Mouse (Mus musculus) neural tube, embryonic 14.5 days (tissue): ENCODE data around the gene Kif7. TPM values are rescaled to one million over a fixed set of nuclear protein-coding genes. Genes with fewer than 3 reads are reported as not detected.

ENCODE experiments used
- ATAC-seq: fragments of 200-750 bp; cut with Nextera tagmentation; 2 replicates; pipeline ENCODE4 v1.8.0; 2017; ENCODE audit warnings: low read depth, mild to moderate bottlenecking, moderate TSS enrichment, moderate library complexity
- H3K27ac ChIP-seq: fragments of 300-500 bp; sonication (generic); 2 replicates; pipeline ENCODE4 v1.5.1; 2014; ENCODE audit warnings: low read depth, mild to moderate bottlenecking, control low read depth, low read length, moderate library complexity, mixed read lengths
- H3K27me3 ChIP-seq: fragments of 300-500 bp; sonication (generic); 2 replicates; pipeline ENCODE4 v1.6.1; 2014; ENCODE audit warnings: low read length; ENCODE audit not compliant: control insufficient read depth, insufficient read depth
- H3K36me3 ChIP-seq: fragments of 300-500 bp; sonication (generic); 2 replicates; pipeline ENCODE4 v1.6.1; 2014; ENCODE audit warnings: low read length, mixed read lengths; ENCODE audit not compliant: control insufficient read depth, insufficient read depth
- H3K4me1 ChIP-seq: fragments of 300-500 bp; sonication (generic); 2 replicates; pipeline ENCODE4 v1.6.1; 2014; ENCODE audit warnings: low read length; ENCODE audit not compliant: control insufficient read depth, insufficient read depth
- H3K4me2 ChIP-seq: fragments of 300-500 bp; sonication (generic); 2 replicates; pipeline ENCODE4 v1.6.1; 2014; ENCODE audit warnings: mild to moderate bottlenecking, low read depth, low read length, control low read depth
- H3K4me3 ChIP-seq: fragments of 300-500 bp; sonication (generic); 2 replicates; pipeline ENCODE4 v1.5.1; 2014; ENCODE audit warnings: low read depth, low read length, control low read depth, mixed read lengths
- H3K9ac ChIP-seq: fragments of 300-500 bp; sonication (generic); replicated peaks from 2 replicates; pipeline ENCODE4 v1.6.1; 2014; ENCODE audit warnings: low read depth, mild to moderate bottlenecking, control low read depth, low read length, mixed read lengths
- H3K9me3 ChIP-seq: fragments of 300-500 bp; sonication (generic); 2 replicates; pipeline ENCODE4 v1.6.1; 2016; ENCODE audit warnings: low read length; ENCODE audit not compliant: control insufficient read depth
- WGBS: fragments of 180-500 bp; shearing (Covaris S2); extraction: QIAGEN DNeasy Blood & Tissue Kit; methylation state at CpG from one replicate; pipeline ENCODE4 v1.1.7; 2014; 5-methylcytosine and 5-hydroxymethylcytosine counted together
- polyA plus RNA-seq: library from polyadenylated mRNA; unstranded; fragments of >200 nt; fragmentation: Nextera tagmentation; extraction: Ambion mirVana; gene quantifications from 2 replicates; pipeline ENCODE4 v1.2.1, GENCODE M21; 2014

Gene Kif7
- polyA plus RNA-seq, 1 experiment from 2014 or later: 1.3 TPM

GRCm38 (mm10) chr7:79696495-79696894, 19.0 kb downstream of the Kif7 start:
- no peaks in the 10 kb centered on the region for H3K36me3 ChIP-seq
- no peak for ATAC-seq
- WGBS: 89% methylated on average over 8 of the region's 8 CpGs
- no peaks in the 10 kb centered on the region for H3K4me1 ChIP-seq
- no peak overlapping the region for H3K4me2 ChIP-seq
- no peak overlapping the region for H3K9ac ChIP-seq
- H3K27ac ChIP-seq: no peak overlapping the region
- H3K27me3 ChIP-seq: no peaks in the 10 kb centered on the region
- H3K9me3 ChIP-seq: no peaks in the 10 kb centered on the region
- H3K4me3 ChIP-seq: no peak overlapping the region

- H3K27me3 ChIP-seq: no peaks in the 10 kb centered on the region
- H3K36me3 ChIP-seq: no peaks in the 10 kb centered on the region
- H3K4me2 ChIP-seq: no peak overlapping the region
- no peak overlapping the region for H3K9ac ChIP-seq
- no peak overlapping the region for H3K27ac ChIP-seq
- no peak for ATAC-seq
- WGBS: 96% methylated on average over 2 of the region's 2 CpGs
- no peaks in the 10 kb centered on the region for H3K4me1 ChIP-seq
- no peaks in the 10 kb centered on the region for H3K9me3 ChIP-seq
- no peak overlapping the region for H3K4me3 ChIP-seq
These were observed 35.3 kb downstream of the Kif7 start for GRCm38 (mm10) chr7:79680231-79680630.

GRCm38 (mm10) chr7:79679186-79679585, 36.3 kb downstream of the Kif7 start:
- H3K27me3 ChIP-seq: no peaks in the 10 kb centered on the region
- no peaks in the 10 kb centered on the region for H3K36me3 ChIP-seq
- H3K27ac ChIP-seq: no peak overlapping the region
- no peak overlapping the region for H3K4me2 ChIP-seq
- no peak for ATAC-seq
- no peaks in the 10 kb centered on the region for H3K4me1 ChIP-seq
- no peaks in the 10 kb centered on the region for H3K9me3 ChIP-seq
- H3K9ac ChIP-seq: no peak overlapping the region
- no peak overlapping the region for H3K4me3 ChIP-seq

- no peak for ATAC-seq
- Histone ChIP-seq H3K9ac (no peak overlapping the region), H3K27me3 (no peaks in the 10 kb centered on the region), H3K4me3 (no peak overlapping the region), H3K27ac (no peak overlapping the region), H3K4me1 (no peaks in the 10 kb centered on the region), H3K9me3 (no peaks in the 10 kb centered on the region), H3K36me3 (no peaks in the 10 kb centered on the region), H3K4me2 (no peak overlapping the region)
- 96% methylated on average over 4 of the region's 4 CpGs for WGBS
These were observed 44.5 kb downstream of the Kif7 start for GRCm38 (mm10) chr7:79670900-79671604.

- H3K27me3 ChIP-seq: no peaks in the 10 kb centered on the region
- no peak overlapping the region for H3K4me2 ChIP-seq
- H3K4me3 ChIP-seq: no peak overlapping the region
- no peak overlapping the region for H3K9ac ChIP-seq
- no peak for ATAC-seq
- no peaks in the 10 kb centered on the region for H3K9me3 ChIP-seq
- no peak overlapping the region for H3K27ac ChIP-seq
- no peaks in the 10 kb centered on the region for H3K4me1 ChIP-seq
- no peaks in the 10 kb centered on the region for H3K36me3 ChIP-seq
These were observed 48.8 kb downstream of the Kif7 start for GRCm38 (mm10) chr7:79666690-79667089.

GRCm38 (mm10) chr7:79661253-79661890, 54.1 kb downstream of the Kif7 start:
- ATAC-seq: no peak
- Histone ChIP-seq H3K27me3 (no peaks in the 10 kb centered on the region), H3K4me3 (peak overlapping the region; percentile 76), H3K9me3 (no peaks in the 10 kb centered on the region), H3K27ac (no peak overlapping the region), H3K36me3 (no peaks in the 10 kb centered on the region), H3K4me2 (peak overlapping the region; percentile 100), H3K9ac (0 out of 2 replicates have a peak overlapping the region, but pooled peaks have one; percentile 21), H3K4me1 (0 out of 2 replicates have a peak, but pooled peaks cover 5% of the 10 kb centered on the region)
- WGBS: 20% methylated on average over 5 of the region's 5 CpGs

DNA sequence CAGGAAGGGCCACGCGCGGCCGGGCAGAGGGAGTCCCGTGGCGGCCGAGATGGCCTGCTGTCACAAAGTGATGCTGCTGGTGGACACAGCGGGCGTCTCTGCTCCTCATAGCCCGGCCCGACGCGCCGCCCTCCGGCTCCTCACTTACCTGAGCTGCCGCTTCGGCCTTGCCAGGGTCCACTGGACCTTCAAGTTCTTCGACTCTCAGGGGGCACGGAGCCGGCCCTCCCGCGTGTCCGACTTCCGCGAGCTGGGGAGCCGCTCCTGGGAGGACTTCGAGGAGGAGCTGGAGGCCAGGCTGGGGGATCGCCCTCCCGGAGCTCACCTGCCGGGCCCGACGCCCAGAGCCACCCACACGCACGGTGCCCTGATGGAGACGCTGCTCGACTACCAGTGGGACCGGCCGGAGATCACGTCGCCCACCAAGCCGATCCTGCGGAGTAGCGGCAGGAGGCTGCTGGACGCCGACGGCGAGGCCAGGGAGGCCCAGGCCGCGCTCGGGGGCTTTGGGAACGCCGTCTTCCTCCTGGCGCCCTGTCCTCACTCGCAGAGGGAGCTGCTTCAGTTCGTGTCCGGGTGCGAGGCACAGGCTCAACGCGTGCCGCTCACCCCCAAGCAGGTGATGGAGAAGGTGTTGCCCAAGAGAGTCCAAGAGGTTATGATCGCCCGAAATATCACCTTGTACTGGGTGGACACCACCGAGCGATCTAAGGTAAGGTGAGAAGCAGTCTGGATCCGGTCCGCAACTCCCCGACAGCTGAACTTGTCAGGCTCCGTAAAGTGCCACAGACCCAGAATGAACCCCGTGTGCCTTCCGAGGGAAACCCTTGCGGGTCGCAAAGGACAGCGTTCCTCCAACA, 55.0 kb downstream of the Kif7 start:
- H3K4me2 ChIP-seq: peak overlapping the region; percentile 100
- WGBS: under 1% methylated on average over 64 of the region's 73 CpGs
- peak; percentile 15 for ATAC-seq
- H3K4me3 ChIP-seq: peak overlapping the region; percentile 76
- no peak overlapping the region for H3K27ac ChIP-seq
- no peaks in the 10 kb centered on the region for H3K27me3 ChIP-seq
- no peaks in the 10 kb centered on the region for H3K9me3 ChIP-seq
- 0 out of 2 replicates have a peak, but pooled peaks cover 5% of the 10 kb centered on the region for H3K4me1 ChIP-seq
- H3K36me3 ChIP-seq: no peaks in the 10 kb centered on the region
- H3K9ac ChIP-seq: peak overlapping the region; percentile 61

- Histone ChIP-seq H3K4me1 (0 out of 2 replicates have a peak, but pooled peaks cover 5% of the 10 kb centered on the region), H3K27ac (no peak within 1 kb of the TSS), H3K4me2 (peak within 1 kb of the TSS; percentile 100), H3K9me3 (no peaks in the 10 kb centered on the region), H3K9ac (peak within 1 kb of the TSS; percentile 61), H3K4me3 (peak within 1 kb of the TSS; percentile 76), H3K36me3 (no peaks in the 10 kb centered on the region), H3K27me3 (no peaks in the 10 kb centered on the region)
- WGBS: 1% methylated on average over 39 of the region's 39 CpGs
- ATAC-seq: peak; percentile 100
These were observed 55.8 kb downstream of the Kif7 start, which contains the start of gene Ticrr for GRCm38 (mm10) chr7:79659578-79660290. Gene Ticrr, plus strand, starts transcription at chr7:79660196.
